Mouse (Mus musculus) thymus, postnatal 0 days (tissue): ENCODE results near the gene Ctns. TPM values are rescaled to one million over a fixed set of nuclear protein-coding genes. Genes with fewer than 3 reads are reported as not detected.

ENCODE experiments used
- DNase-seq: peaks from one replicate; pipeline ENCODE4 v3.0.0-alpha.2; 2015; ENCODE audit warnings: low spot score
- polyA plus RNA-seq: library from polyadenylated mRNA; unstranded; fragments of >200 nt; fragmentation: Nextera tagmentation; extraction: Ambion mirVana; gene quantifications from 2 replicates; pipeline ENCODE4 v1.2.1, GENCODE M21; 2015

Ctns gene
- 13.2 and 13.9 TPM in 2 replicates for polyA plus RNA-seq

DNA sequence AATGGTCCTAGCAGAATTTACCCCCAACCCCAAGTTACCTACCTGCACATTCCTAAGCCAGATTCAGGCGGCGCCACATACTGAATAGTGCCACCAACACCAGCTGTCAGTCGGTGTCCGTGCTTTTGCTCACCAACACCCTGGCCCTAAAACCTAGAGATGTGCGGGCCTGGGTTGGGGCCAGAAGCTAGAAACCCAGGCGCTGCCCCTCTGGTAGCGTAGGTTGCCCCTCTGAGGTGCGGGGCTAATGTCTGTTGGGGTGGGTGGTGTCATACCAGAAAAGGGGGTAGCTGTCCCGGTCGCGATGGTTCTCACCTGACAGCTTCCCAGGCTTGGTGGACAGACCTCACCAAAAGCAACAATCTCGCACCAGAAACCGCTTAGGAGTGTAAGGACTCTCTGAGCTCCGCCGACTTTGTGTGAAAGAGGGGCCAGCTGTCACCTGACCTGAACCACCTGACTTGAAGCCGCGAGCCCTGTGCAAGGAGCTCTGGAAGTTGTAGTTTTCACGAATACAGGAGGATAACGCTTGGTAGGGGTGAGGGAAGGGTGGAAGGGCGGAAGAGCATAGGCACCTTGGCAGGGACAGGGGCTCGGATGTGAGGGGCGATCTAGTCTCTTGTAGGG lies at the start of gene Ctns:
TSS of gene Ctns (minus strand) at position 440 of the 627 bp plus-strand sequence.
- DNase-seq, result peak; percentile 89

DNA sequence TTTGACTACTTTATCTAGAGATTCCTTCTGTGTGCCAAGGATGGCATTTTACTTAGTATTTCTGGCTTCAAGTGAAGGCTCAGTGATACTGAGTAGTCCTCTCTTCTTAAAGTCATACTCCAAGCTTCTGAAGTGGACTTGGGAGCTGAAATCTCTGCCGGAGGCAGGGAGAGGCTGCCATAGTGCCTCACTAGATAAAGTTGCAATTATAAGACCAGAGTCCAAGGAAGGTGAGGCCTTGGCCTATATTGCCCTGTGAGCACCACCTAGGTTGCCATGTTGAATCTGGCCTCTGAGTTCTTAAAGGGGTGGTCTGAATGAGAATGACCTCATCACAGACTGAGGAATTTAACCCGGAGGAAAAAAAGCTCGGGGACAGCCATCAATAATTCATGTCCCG lies 43.9 kb upstream of the Ctns start:
- DNase-seq, result no peak

DNA sequence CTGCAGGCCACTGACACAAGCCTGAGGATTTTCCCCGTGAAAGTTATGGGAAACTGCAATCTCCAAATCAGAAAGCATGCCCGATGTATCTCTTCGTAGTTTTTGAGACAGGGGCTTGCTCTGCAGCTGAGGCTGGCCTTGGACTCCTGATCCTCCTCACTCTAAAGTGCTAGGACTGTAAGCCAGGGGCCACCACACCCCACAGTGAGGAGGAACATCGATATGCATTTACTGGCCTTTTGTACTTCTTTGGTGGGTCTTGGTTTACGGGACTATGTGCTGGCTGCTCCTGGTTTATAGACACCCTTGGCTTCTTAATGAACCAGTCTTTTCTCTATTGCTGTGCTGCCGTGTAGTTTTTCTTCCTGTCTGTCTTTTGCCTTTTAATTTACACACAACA lies 43.4 kb upstream of the Ctns start:
- DNase-seq, result no peak

DNA sequence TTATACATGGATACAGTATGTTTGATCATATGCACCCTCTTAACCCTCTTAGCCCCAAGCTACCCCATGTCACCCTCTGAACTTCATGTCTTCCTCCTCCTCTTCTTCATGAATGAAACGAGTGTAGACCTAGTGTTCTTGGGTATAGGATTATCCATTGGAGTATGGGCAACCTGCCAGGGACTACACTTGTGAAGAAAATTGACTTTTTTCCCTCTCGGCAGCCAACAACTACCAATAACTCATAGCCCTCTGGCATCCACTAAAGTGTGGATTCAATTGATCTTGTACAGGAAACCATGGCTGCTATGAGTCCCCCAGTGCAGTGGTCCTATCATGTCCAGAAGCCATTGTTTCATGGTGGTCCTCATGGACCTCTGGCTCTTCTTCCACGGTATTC lies 37.9 kb upstream of the Ctns start:
- DNase-seq, result no peak

DNA sequence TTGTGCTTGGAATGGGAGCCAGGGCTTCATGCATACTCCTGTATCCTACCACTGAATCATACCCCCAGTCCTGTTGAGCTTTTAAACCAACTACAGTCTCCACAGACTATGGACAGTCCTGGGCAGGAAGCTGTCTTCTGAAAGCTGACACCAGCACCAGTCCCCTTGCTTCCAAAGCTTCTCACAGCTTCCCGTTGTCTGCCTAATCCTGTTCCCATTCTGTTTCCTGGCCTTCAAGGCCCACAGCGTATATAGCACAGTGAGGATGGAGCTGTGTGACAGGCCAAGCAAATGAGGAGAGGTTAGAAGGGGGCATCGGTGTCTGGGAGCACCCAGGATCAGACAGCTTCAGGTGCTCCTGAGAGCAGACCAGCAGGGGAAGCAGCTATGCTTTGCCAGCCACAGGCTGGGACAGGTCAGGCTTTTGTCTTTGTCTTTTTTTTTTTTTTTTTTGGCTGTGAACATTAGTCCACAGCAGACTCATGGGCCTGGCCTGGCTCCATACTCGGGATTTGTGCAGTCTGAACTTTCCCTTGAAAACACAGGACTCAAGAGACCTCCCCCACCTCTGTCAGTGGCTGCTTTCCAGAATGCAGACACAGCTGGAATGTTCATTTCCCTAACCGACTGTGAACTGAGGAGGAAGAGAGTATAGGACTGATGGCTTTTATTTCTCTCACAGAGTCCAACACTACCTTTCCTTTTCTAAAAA lies 37.3 kb upstream of the Ctns start:
- DNase-seq, result no peak

DNA sequence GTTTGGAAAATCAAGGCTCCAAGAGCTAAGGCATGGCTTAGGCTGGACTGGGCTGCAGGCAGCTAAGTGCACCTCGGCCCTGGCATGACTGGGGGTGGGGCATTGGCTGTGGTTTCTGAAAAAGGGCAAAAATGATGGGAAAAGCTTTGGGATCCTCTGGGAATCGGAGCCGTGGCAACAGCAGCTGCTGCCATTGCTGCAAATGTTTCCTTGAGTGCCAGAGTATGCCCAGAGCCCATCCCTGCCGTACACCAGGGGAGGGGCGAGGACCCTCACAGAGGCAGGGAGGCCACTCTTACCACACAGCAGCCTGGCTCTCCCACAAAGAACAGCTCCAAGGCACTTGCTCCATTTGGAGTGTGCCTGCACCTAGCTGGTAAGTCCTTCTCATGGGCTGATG lies 35.1 kb upstream of the Ctns start, which contains the start of gene Trpv1:
TSS of gene Trpv1 (plus strand) at position 301 of the 400 bp plus-strand sequence.
- no peak for DNase-seq

DNA sequence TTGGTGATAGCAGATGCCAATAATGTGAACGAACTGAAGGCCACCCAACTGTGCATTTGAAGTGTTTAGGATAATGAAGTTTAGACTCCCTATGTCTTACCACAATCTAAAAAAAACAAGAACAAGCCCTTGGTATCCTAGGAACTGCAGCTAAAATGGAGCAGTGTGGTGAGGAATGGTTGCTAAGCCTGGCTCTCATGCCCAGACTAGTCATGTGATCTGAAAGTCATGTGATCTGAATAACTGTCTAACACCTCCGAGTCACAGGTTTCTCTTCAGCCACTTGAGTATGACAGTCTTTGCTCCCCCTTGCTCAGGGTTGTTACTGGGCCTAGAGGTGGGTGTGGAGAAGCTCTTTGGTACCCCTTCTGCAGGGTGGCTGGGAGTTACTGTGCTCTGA lies 33.7 kb upstream of the Ctns start:
- DNase-seq, result no peak

DNA sequence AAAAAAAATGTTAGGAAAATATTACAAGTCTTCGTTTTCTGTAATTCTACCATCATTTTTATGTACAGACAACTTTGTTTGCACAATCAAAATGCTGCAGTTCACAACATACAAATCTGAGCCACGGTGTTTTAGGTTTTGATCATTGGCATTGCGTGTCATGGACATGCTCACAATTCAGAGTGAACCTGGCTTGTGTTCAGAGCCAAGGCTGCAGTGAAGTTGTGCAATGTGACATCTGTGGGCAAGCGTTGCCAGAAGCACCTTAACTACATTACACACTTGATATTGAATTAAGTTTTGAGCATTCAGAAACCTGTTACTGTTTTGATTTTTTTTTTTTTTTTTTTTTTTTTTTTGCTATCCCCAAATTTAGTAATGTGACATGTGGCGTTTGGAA lies 31.2 kb upstream of the Ctns start:
- DNase-seq, result no peak

DNA sequence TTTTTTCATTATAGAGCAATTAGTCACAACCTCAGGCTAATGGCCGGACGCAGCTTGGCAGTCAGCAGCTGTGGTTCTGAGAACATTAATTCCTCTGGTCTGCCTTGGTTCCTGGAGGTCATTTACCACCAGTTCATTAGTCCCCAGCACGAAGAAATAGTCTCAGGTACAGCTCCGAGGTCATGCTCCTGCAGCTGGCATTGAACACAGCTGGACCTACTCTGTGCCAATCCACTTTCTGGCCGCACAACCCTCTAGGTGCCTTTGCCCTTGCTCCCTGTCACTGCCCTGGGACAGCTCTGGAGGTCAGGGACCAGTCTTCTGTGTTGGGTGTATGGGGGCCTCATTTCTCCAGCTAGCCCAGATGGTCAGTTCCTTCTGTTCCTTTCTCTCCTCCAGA lies 30.0 kb upstream of the Ctns start:
- DNase-seq, result no peak

DNA sequence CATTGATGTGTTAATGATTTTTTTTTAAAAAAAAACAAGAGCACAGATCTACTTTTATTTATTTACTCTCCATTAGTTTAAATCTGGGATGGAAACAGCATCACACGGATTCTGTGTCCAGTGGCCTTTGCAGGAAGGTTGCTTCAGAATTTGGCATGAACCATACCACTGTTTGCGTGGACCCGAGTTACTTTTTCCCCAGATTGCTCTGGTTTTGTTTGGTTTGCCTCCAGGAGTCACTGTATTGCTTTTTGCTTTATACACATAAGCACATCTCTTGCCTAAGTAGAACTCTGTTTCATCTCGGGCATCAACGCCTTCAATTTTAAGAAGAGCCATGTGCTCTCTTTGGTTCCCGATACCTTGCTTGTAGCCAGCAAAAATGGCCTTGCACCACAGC lies 27.0 kb upstream of the Ctns start:
- no peak for DNase-seq

DNA sequence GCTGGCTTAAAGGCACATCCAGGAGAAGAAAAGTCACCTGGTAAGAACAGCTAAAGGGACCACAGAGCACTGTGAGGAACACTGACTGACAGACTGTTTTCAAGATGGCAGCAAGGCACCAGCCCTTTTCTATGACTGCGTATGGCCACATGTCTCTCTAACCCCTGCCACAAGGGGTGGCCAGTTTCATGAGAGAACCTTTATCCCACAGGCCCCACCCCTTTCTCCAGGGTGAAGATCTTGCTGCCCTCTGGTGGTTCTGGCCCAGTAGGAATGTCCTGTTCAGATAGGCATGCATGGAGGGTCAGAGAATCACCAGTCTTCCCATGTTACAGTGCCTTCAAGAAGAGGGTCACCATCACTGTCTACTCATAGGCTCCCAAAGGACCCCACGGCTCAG lies 25.1 kb upstream of the Ctns start:
- no peak for DNase-seq

DNA sequence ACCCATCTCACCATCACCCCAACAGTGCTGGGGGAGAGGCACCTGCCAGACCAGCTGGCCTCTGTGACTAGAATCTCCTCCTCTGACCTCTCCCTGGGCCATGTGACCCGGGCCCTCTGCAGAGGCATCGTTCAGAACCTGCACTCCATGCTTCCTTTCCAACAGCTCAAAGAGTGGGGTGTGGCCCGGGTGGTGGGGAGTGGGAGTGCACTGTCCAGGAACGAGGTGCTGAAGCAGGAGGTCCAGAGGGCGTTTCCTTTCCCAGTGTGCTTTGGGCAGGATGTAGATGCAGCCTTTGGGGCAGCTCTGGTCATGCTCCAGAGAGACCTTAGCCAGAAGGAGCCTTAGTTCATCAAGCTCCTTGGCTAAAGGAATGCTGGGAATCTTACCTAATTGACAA lies 24.0 kb upstream of the Ctns start:
- DNase-seq, result no peak

DNA sequence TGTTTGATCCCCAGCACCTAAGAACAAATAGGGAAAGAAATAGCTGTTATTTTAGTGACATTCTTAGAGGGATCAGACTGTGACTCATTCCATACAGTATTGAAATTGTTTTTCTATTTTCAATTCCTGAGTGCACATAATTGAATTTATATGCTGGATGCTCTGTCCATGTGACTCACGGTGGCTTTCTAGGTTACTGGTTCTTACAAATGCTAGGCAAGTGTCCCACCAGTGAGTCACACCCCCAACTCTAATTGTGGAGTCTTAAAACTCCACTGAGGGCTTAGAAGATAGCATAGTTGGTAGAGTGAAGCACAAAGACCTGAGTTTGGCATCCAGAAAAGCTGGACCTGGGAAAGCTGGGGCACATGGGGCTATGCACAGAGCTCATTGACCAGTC lies 21.8 kb upstream of the Ctns start:
- no peak for DNase-seq

DNA sequence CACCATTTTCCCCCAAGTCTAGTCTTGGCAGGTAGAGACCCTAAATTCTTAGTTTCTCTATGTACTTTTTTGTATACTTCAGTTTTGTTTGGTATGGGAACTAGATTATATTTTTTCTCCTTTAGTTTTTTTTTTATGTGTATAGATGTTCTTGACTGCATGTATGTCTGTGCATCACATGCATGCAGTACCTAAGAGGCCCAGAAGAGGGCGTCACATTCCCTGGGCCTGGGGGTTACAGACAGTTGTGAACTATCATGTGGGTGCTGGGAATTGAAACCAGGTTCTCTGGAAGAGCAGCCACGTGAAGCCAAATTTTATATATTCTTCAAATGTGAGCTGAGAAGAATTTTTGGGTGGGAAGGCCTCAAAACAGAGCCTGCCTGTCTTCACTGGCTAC lies 20.8 kb upstream of the Ctns start:
- DNase-seq, result no peak

DNA sequence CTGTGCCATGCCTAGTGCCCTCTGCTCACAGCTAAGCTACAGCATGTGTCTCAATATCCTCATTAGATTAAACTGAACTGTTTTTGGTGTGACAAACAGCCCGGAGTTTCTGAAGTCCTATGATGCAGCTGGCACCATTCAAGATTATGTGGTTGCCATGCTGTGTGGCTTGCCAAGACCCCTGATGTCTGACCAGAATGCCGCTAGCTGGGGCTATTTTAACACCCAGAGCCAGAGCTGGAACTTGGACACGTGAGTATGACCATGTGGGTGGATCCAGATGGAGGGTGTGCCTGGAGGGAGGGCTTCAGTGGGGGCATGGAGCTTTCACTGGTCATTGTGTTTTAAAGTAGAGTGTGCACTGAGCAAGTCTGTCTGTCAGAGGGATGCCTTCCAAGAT lies 15.1 kb upstream of the Ctns start:
- DNase-seq, result no peak

DNA sequence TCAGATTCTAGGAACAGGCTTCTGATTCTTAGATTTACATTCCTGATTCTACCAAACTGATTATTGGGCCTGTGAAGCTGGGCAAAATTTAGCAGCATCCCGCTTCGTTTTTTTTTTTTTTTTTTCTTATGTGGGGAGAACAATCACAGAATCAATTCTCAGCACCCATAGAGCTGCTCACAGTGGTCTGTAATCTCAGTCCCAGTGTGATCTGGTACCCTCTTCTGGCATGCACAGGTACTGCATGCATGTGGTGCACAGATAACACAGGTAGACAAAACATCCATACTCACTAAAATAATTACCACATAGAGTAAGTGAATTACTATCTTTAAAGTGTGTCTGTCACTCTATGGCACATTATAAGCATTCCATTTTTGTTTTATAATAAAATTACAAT lies 8.8 kb upstream of the Ctns start:
- DNase-seq, result no peak

DNA sequence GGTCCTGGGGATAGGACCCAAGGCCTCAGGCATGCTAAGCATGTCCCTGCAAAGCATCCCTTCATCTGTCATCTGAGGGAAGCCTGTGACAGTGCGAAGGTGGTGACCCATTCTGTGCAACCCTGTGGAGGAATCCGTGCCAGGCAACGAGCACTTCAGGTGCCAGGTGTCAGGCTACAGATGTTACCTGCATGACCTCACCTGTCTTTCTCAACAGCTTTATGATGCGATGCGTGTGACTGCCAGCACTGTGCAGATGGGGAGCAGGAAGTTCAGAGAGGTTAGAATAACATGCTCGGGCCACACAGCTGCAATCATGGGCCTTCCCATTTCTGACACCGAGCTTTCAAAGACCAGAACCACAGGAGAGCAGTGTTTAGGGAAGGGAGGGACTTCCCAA lies 6.4 kb upstream of the Ctns start:
- no peak for DNase-seq

DNA sequence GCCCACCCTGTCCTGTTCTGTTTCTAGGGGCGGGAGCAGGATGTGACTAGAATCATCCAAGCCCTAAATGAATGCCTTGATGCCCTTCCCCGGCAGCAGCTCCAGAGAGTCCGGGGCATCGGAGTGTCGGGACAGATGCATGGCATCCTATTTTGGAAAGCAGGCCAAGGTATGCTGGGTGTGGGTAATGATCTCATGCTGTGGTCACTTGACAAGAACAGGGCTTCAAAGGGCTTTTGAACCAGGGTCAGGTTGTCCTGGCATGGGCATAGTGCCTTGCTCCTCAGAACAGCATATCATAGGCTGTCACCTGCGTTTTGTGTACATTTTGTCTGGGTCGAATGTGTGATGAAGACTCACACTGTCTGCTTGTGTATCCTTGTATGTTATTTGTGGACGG lies 5.1 kb upstream of the Ctns start:
- DNase-seq, result no peak

DNA sequence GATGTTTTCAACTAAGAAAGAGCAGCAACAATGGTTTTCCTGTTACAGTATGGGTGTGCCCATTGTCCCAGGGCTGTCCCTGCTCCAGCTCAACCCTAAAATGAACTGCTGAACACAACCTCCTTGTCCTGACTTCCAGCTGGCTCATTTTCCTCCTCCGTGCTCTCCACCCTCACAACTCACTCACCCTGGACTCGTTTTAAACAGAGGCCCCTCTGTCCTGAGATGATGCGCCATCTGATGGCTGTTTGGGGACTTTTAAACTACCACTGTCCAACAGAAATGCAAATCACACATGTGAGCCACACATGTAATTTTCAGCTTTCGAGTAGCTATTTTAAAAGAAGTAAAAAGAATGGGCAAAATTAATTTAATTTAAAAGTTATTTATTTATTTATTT lies 2.8 kb upstream of the Ctns start:
- DNase-seq, result no peak

DNA sequence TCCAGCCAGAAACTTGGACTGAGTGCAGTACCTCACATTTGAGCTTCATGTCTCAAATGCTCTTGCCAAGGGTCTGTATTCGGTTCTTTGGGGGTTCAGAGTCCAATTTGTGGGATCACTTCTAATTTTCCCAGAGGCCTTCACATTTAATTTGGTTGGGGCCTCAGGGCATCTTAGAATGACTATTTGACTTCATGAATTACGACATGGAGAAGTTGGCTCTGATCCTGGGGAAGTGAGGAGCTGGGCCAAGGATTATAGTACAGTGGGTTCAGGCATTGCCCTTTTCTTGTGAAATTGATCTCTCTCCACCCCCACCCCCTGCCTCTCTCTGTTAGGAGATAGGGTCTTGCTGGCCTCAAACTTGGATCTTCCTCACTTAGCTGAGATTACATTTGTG lies 2.2 kb upstream of the Ctns start:
- no peak for DNase-seq

DNA sequence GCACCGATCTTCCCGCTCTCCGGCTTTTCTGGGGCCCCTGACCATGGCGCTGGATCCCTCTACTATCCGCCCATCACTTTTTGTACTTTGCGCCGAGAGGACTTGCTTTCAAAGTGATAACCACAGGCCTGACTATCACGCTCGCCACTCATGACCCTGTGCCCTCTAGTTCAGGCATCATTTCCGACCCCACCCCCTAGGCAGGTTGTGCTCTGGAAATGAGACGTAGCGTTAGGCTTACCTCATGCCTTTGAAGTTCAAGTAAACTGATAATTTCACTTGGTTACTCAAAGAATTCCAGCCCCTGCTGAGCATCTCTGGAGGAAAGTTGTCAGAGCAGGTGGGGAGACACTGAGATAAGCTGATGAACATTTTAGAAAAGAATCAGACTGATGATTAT lies 1.0 kb upstream of the Ctns start:
- peak; percentile 36 for DNase-seq

DNA sequence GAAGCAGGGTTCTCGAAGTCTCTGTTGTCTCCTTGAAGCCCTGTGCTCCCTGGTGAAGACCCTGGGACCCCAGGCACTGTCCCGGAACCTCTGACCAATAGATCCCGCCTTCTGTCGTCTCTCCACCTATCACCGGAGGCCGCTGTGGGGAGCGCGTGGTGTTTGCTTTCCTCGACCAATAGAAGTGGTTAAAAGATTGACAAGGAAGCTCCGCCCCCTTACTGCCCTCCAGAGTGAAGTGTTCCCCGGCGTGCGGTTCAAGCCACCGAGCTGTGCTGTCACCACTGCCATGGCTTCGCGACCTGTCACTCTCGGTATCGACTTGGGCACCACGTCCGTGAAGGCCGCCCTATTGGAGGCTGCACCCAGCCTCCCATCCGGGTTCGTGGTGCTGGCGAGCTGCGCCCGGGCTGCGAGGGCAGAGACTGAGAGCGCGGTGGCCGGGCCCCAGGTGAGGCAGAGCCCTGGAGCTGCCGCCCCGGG lies 429 bp upstream of the Ctns start, which contains the start of gene Shpk:
TSS of gene Shpk (plus strand) at position 231 of the 483 bp plus-strand sequence.
- DNase-seq, result peak; percentile 95

DNA sequence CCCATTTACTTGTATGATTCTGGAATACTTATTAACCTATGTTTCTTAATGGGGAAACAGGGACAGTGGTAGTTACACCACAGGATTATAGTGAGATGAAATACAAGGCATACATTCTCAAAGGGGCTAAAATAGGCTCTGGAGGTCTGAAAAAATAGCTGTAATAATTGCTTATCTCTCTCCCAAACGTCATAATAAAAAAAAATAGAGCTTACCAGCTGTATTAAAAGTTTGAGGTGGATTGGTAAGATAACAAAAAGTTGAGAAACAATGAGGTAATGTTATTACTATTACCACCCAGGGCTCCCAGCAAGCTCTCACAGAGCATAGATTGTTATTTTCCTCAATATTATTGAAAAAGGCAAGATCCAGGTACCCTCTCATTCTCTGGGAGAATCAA lies 652 bp downstream of the Ctns start:
- DNase-seq, result no peak
